Mouse (Mus musculus) ES-Bruce4 (cell line): ENCODE measurements at regions not wholly inside any gene's neighbourhood (a gene's known extent, or its start where the extent isn't known, plus 50 kb on each side); places are given as distances from the start of the nearest gene placed in this dataset.

Experiments used
- CTCF ChIP-seq: IDR thresholded peaks from one replicate; pipeline ENCODE4 v1.8.1; 2011; ENCODE audit warnings: low read depth, low read length
- EP300 ChIP-seq: IDR thresholded peaks from 2 replicates; pipeline ENCODE4 v1.6.1; 2011; ENCODE audit warnings: low read depth, low read length; ENCODE audit not compliant: insufficient read depth
- POLR2A ChIP-seq: IDR thresholded peaks from one replicate; pipeline ENCODE4 v1.8.1; 2011; ENCODE audit warnings: low read length; ENCODE audit not compliant: insufficient read depth

- TF ChIP-seq POLR2A (no peak), CTCF (no peak), EP300 (no peak)
Measured at GRCm38 (mm10) chr2:169213314-169213713, 257.9 kb upstream of the Zfp64 start.
